Mouse (Mus musculus) heart, embryonic 14.5 days (tissue): ENCODE data around the gene C2. TPM values are rescaled to one million over a fixed set of nuclear protein-coding genes. Genes with fewer than 3 reads are reported as not detected.
A peak's percentile ranks its signal among the peaks of the same experiment; 100 is the strongest.

Source experiments
- ATAC-seq: fragments of 200-750 bp; cut with Nextera tagmentation; 2 replicates; pipeline ENCODE4 v1.8.0; 2017; ENCODE audit warnings: low read depth, moderate TSS enrichment; ENCODE audit not compliant: insufficient number of reproducible peaks, insufficient read depth, low FRiP score
- H3K27ac ChIP-seq, 2 experiments: fragments of 200-500 bp in 1 of 2; fragments of 300-500 bp in 1 of 2; sonication (generic) in 1 of 2; replicated peaks in 1 of 2; 2 replicates each; pipeline ENCODE4 v1.5.1; 2012 to 2014; ENCODE audit warnings: low read depth in 2 of 2, low read length in 2 of 2, control low read depth in 1 of 2, mild to moderate bottlenecking in 1 of 2, mixed read lengths in 1 of 2; ENCODE audit not compliant: control insufficient read depth in 1 of 2, insufficient read depth in 1 of 2
- H3K27me3 ChIP-seq: fragments of 300-500 bp; sonication (generic); 2 replicates; pipeline ENCODE4 v1.6.1; 2014; ENCODE audit warnings: mild to moderate bottlenecking, low read length, control low read depth; ENCODE audit not compliant: control insufficient read depth, insufficient read depth
- H3K36me3 ChIP-seq: fragments of 300-500 bp; sonication (generic); 2 replicates; pipeline ENCODE4 v1.6.1; 2014; ENCODE audit warnings: mild to moderate bottlenecking, control low read depth, low read length, mixed read lengths; ENCODE audit not compliant: control insufficient read depth, insufficient read depth
- H3K4me1 ChIP-seq, 2 experiments: fragments of 200-500 bp in 1 of 2; fragments of 300-500 bp in 1 of 2; sonication (generic) in 1 of 2; 2 replicates each; pipeline ENCODE4 v1.6.1; 2012 to 2014; ENCODE audit warnings: low read length in 2 of 2, control low read depth in 1 of 2, mixed read lengths in 1 of 2; ENCODE audit not compliant: control insufficient read depth in 2 of 2, insufficient read depth in 2 of 2
- H3K4me2 ChIP-seq: fragments of 300-500 bp; sonication (generic); 2 replicates; pipeline ENCODE4 v1.6.1; 2014; ENCODE audit warnings: mild to moderate bottlenecking, low read length
- H3K4me3 ChIP-seq, 2 experiments: fragments of 200-500 bp in 1 of 2; fragments of 300-500 bp in 1 of 2; sonication (generic) in 1 of 2; 2 replicates each; pipeline ENCODE4 v1.5.1; 2012 to 2014; ENCODE audit warnings: low read length in 2 of 2, mild to moderate bottlenecking in 2 of 2, control low read depth in 1 of 2, low read depth in 1 of 2, moderate library complexity in 1 of 2; ENCODE audit not compliant: control insufficient read depth in 1 of 2, insufficient read depth in 1 of 2
- H3K9ac ChIP-seq: fragments of 300-500 bp; sonication (generic); 2 replicates; pipeline ENCODE4 v1.6.1; 2014; ENCODE audit warnings: mild to moderate bottlenecking, low read length
- H3K9me3 ChIP-seq: fragments of 300-500 bp; sonication (generic); 2 replicates; pipeline ENCODE4 v1.6.1; 2016; ENCODE audit warnings: low read length, control low read depth; ENCODE audit not compliant: control insufficient read depth
- WGBS: fragments of 180-500 bp; shearing (Covaris S2); extraction: QIAGEN DNeasy Blood & Tissue Kit; methylation state at CpG from one replicate; pipeline ENCODE4 v1.1.7; 2014; 5-methylcytosine and 5-hydroxymethylcytosine counted together
- polyA plus RNA-seq: library from polyadenylated mRNA; unstranded; fragments of >200 nt; fragmentation: Nextera tagmentation; extraction: Ambion mirVana; gene quantifications from 2 replicates; pipeline ENCODE4 v1.2.1, GENCODE M21; 2014

C2 gene
- polyA plus RNA-seq, 1 experiment from 2014 or later = 1.2 TPM

DNA sequence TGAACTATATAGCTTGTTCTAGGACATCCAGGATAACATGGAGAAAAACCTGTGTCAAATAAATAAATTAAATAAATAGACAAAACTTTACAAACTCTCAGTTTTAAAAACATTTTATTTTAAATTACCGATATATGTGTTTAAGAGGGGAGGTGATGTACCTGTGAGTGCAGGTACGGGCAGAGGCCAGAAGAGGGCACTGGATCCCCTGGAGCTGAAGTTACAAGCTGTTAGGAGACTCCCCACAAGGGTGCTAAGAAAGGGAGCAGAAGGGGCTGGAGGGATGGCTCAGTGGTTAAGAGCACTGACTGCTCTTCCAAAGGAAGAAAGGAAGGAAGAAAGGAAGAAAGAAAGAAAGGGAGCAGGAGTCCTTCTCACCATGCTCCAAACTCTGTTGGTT, 6.7 kb downstream of the C2 start:
- H3K9me3 ChIP-seq = no peaks in the 10 kb centered on the region
- 96% methylated on average over 2 of the region's 2 CpGs for WGBS
- peaks cover 4% of the 10 kb centered on the region; the same call in 1 of the 2 replicates for H3K36me3 ChIP-seq
- H3K4me1 ChIP-seq = peaks cover 0 to 15% of the 10 kb centered on the region in 2 experiments; a peak in 1 of 4 replicates
- ATAC-seq = no peak
- no peak overlapping the region for H3K9ac ChIP-seq
- no peak overlapping the region for H3K4me3 ChIP-seq
- no peak overlapping the region for H3K4me2 ChIP-seq
- no peaks in the 10 kb centered on the region for H3K27me3 ChIP-seq
- H3K27ac ChIP-seq = no peak overlapping the region

DNA sequence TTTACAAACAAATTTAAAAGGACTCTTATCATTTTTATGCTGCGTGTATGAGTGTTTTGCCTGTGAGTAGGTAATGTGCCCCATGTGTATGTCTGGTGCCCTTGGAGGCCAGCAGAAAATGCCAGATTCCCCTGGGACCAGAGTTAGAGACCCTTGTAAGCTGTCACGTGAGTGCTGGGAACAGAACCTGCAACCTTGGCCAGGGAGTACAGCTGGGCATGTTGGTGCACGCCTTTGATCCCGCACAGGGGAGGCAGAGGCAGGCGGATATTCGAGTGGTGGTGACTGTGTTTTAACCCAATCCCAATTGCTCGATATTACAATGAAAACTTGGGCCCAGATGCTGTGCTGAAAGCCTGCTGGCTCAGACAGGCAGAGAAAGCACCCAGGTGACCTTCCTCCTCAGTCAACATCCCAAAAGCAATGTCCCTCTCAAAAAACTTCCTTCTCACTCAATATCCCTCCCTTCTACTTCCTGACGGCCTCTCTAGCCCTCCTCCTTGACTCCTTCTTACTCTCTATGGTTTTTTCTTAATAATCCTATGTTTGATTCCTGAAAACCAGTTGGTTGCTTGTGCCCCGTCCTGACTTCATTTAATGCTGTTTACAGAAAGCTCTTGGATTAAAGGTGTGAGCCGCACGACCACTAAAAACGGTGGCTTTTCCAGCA, 7.9 kb downstream of the C2 start:
- H3K9ac ChIP-seq = no peak overlapping the region
- WGBS = 80% methylated on average over 12 of the region's 12 CpGs
- H3K4me1 ChIP-seq = peaks cover 0 to 7% of the 10 kb centered on the region in 2 experiments; a peak in 1 of 4 replicates
- H3K27ac ChIP-seq = no peak overlapping the region
- no peak overlapping the region for H3K4me2 ChIP-seq
- H3K27me3 ChIP-seq = no peaks in the 10 kb centered on the region
- H3K4me3 ChIP-seq = no peak overlapping the region
- H3K9me3 ChIP-seq = no peaks in the 10 kb centered on the region
- no peak for ATAC-seq
- H3K36me3 ChIP-seq = no peaks in the 10 kb centered on the region

DNA sequence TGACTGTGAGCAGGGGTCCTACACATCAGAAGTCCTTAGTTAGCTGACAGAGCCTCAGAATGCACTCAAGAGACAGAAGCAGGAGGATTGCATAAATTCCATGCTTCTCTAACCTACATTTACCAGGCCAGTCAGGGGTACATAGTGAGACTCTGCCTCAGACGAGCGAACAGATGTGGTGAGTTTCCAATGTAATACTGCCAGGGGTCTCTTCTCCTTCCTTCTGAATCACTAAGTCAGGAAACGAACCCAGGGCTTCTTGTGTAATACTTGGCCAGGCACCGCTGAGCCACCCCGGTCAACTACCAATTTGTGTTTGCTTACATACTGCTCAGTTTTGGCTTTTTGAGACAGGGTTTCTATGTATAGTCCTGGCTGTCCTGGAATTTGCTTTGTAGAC, 10.1 kb downstream of the C2 start:
- Histone ChIP-seq H3K27me3 (no peaks in the 10 kb centered on the region), H3K4me3 (no peak overlapping the region), H3K36me3 (no peaks in the 10 kb centered on the region), H3K27ac (no peak overlapping the region), H3K4me1 (no peaks in the 10 kb centered on the region), H3K9me3 (no peaks in the 10 kb centered on the region), H3K9ac (no peak overlapping the region), H3K4me2 (no peak overlapping the region)
- 79% methylated on average over 5 of the region's 5 CpGs for WGBS
- ATAC-seq = no peak

DNA sequence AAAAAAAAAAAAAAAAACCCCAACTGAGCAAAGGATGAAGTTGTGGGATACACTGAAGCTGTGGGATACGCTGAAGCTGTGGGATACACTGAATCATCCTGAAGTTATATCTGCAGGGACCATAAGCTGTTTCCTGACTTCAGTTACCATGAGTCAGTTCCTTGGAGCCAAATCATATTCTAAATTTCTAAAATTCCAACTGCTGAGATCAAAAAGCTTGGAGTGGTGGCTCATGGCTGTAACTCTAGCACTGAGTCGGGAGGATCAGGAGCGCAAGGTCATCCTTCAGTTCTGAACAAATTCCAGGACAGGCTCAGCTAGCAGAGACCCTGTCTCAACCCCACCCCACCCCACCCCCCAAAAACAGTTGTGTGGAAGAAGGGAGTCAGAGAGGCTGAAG, 12.4 kb downstream of the C2 start:
- no peak for ATAC-seq
- Histone ChIP-seq H3K4me2 (no peak overlapping the region), H3K27ac (no peak overlapping the region), H3K9ac (0 out of 2 replicates have a peak overlapping the region, but pooled peaks have one; percentile 0), H3K4me3 (no peak overlapping the region), H3K9me3 (no peaks in the 10 kb centered on the region), H3K36me3 (no peaks in the 10 kb centered on the region), H3K4me1 (peaks cover 0 to 3% of the 10 kb centered on the region in 2 experiments; a peak in 1 of 4 replicates), H3K27me3 (no peaks in the 10 kb centered on the region)
- whole genome bisulfite sequencing = 54% methylated on average over 3 of the region's 3 CpGs

DNA sequence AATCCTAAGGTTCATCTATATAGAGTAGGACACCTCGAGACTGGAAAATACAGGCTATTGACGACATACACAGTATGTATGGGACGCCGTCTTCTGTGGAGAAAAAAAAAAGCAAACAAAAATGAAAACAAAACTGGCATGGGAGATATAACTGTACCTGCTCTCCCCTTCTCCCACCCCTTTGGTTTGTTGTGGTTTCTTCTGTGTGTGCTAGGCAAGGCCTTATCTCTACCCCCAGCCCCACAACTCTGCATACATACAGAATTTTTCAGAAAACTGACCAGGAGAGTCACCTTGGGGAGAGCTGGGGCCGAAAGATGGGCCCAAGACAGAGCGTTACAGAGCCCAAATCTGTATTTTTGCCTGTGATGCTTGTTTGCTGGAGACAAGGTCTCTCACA, 13.4 kb downstream of the C2 start:
- H3K9me3 ChIP-seq = no peaks in the 10 kb centered on the region
- no peaks in the 10 kb centered on the region for H3K27me3 ChIP-seq
- H3K9ac ChIP-seq = no peak overlapping the region
- no peak overlapping the region for H3K4me3 ChIP-seq
- no peak overlapping the region for H3K27ac ChIP-seq
- no peak for ATAC-seq
- WGBS = 85% methylated on average over 6 of the region's 6 CpGs
- peaks cover 0 to 3% of the 10 kb centered on the region in 2 experiments; a peak in 1 of 4 replicates for H3K4me1 ChIP-seq
- H3K36me3 ChIP-seq = no peaks in the 10 kb centered on the region
- H3K4me2 ChIP-seq = no peak overlapping the region

DNA sequence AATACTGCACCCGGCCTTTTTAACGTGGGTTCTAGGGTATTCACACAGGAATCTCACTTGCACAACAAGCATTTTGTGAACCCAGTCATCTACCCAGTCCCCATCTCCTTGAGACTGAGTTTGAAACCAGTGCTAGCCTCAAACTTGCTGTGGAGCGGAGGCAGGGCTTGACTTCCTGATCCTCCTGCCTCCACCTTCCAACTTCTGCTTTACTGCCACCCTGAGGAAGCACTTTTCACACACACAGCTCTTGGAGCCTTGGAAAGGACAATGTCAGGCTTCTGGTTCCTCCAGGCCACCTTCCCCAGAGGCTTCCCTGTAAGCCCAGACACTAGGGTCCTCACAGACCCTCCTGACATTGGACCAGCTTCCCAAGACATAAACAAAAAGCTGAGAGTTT, 14.7 kb downstream of the C2 start:
- H3K27me3 ChIP-seq = no peaks in the 10 kb centered on the region
- H3K9ac ChIP-seq = no peak overlapping the region
- no peaks in the 10 kb centered on the region for H3K36me3 ChIP-seq
- no peak for ATAC-seq
- no peak overlapping the region for H3K27ac ChIP-seq
- no peak overlapping the region for H3K4me3 ChIP-seq
- no peak overlapping the region for H3K4me2 ChIP-seq
- H3K9me3 ChIP-seq = no peaks in the 10 kb centered on the region
- 66% methylated on average over 3 of the region's 3 CpGs for WGBS
- H3K4me1 ChIP-seq = peaks cover 3 to 5% of the 10 kb centered on the region in 2 experiments; a peak in 2 of 4 replicates

DNA sequence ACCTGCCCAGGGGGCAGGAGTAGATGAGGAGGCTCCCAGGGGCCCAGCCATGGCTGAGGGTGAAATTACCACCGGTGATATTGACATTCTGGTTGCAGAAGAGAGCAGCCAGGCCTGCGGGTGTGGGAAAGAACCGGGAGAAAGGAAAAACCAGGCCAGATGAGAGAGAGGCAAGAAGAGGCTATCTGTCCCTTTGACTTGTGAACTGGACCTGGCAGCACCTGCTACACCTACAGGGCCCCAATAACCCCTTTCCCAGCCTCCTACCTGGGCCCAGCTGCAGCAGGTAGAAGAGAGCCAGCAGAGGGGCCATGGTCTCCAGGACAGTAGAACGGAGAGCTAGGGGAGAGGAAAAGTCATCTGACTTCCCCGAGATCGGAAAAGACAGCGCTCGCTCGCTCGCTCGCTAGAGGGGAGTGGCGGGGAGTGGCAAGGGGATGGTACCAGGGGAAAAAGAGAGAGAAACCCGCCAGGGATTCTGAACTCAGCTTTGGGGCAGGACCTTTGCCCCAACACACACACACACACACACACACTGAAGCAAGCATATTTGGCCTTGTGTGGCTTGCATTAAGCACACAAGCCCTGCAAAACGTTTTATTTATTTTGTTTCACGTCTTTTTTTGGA, 16.3 kb downstream of the C2 start, which contains the start of gene Gm20547:
Gene Gm20547, minus strand, starts transcription at position 360 of the 628 bp plus-strand sequence.
- H3K4me3 ChIP-seq = no peak within 1 kb of the TSS
- H3K4me1 ChIP-seq = peaks cover 3 to 5% of the 10 kb centered on the region in 2 experiments; a peak in 2 of 4 replicates
- no peaks in the 10 kb centered on the region for H3K27me3 ChIP-seq
- no peak within 1 kb of the TSS for H3K9ac ChIP-seq
- H3K4me2 ChIP-seq = peak within 1 kb of the TSS; percentile 40
- H3K9me3 ChIP-seq = no peaks in the 10 kb centered on the region
- no peaks in the 10 kb centered on the region for H3K36me3 ChIP-seq
- WGBS = 8% methylated on average over 15 of the region's 15 CpGs
- no peak for ATAC-seq
- H3K27ac ChIP-seq = no peak within 1 kb of the TSS
